Mouse (Mus musculus): ENCODE data around the gene Pex5. TPM values are rescaled to one million over a fixed set of nuclear protein-coding genes. Genes with fewer than 3 reads are reported as not detected.

Gene Pex5
- 10 to 100 TPM; 28.3 to 35.9 TPM for polyA plus RNA-seq (2017; shearing (Covaris generic))

DNA sequence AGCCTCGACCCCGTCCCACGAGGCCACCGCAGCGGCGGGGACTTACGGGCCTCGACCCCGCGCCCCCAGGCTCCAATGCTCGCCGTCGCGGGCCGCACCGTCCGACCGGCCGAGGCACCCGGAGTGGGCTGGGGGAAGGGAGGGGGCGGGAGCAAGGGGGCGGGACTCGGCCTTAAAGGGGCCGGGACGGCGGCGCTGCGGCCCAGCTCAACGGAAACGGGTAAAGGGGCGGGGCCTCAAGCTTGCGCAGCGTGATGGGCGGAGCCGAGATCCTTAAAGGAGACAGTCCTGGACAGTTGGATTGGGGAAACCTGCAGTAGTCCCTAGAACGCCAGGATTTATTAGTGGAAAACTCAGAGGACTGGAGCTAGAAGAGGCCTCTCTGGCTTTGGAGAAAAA, at the start of gene Pex5:
Pex5 (minus strand) TSS at position 141 of the 399 bp plus-strand sequence.

Other genes with a start within 250 kb of the Pex5 start
- under 1 TPM in 1 of 2 experiments, not detected in 1; 0.32 TPM for gene Vmn2r27, start 183.2 kb downstream of the Pex5 start, polyA plus RNA-seq (2017; shearing (Covaris generic))
- under 1 TPM in 1 of 2 experiments, not detected in 1; 0.51 TPM for gene Cd163, start 110.4 kb downstream of the Pex5 start, polyA plus RNA-seq (2017; shearing (Covaris generic))
- 1 to 10 TPM in 1 of 2 experiments, not detected in 1; 1.3 TPM for gene Clstn3, start 49.7 kb upstream of the Pex5 start, polyA plus RNA-seq (2017; shearing (Covaris generic))
- gene C1rl, start 78.0 kb upstream of the Pex5 start, polyA plus RNA-seq (2017; shearing (Covaris generic)) = under 1 TPM; 0.34 to 0.39 TPM
- under 1 TPM in 1 of 2 experiments, not detected in 1; 0.58 TPM for gene C1ra, start 97.3 kb upstream of the Pex5 start, polyA plus RNA-seq (2017; shearing (Covaris generic))
- 1 to 10 TPM in 1 of 2 experiments, not detected in 1; 1.1 TPM for gene C1s1, start 127.3 kb upstream of the Pex5 start, polyA plus RNA-seq (2017; shearing (Covaris generic))
- not detected for gene C1rb, start 155.2 kb upstream of the Pex5 start, polyA plus RNA-seq (2017; shearing (Covaris generic))
- under 1 TPM in 1 of 2 experiments, not detected in 1; 0.30 TPM for gene C1s2, start 221.0 kb upstream of the Pex5 start, polyA plus RNA-seq (2017; shearing (Covaris generic))
- 10 to 100 TPM; 35.2 to 40.2 TPM for gene Lpcat3, start 248.0 kb upstream of the Pex5 start, polyA plus RNA-seq (2017; shearing (Covaris generic))